Mouse (Mus musculus): ENCODE data around the gene Topaz1. TPM values are rescaled to one million over a fixed set of nuclear protein-coding genes. Genes with fewer than 3 reads are reported as not detected.

Topaz1 gene
- polyA plus RNA-seq, 1 experiment from 2014 or later, result not detected

DNA sequence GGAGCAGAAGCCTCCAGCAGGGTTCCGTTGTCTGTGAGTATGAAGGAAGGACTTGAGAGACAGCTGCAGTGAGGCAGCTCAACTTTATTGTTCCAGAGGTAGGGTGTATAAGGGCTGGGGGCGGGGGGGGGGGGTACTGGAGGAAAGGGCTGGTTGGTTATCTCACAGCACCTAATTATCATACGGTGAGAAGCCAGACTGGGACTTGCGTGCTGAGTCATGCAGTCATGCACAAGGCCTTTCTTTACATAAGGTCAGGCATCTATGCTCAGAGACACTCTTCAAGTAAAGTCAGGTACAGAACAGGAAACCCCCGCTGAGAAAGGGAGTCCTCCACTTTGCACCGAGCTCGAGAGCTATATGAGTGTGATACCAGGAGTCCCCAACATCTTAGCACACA lies 12.2 kb upstream of the Topaz1 start:
- ChIA-PET POLR2A (no interaction called here), CTCF (no interaction called here)
- in situ Hi-C loops (cut with MboI; ENCODE audit: low pct_unique_long_range_greater_than_20kb), result loop anchor here (5.0 to 25.0 kb wide), 4 partner anchors 222 to 527 kb away; partner anchors contain the start of gene Tmem158
- ATAC-seq (no peak), DNase-seq (ENCODE audit: low read depth, low spot score) (no peak)
- peaks cover 23% of the 10 kb centered on the region for H3K27me3 ChIP-seq
- TF ChIP-seq CTCF (IDR thresholded peaks at IDR 0.05), result no peak

DNA sequence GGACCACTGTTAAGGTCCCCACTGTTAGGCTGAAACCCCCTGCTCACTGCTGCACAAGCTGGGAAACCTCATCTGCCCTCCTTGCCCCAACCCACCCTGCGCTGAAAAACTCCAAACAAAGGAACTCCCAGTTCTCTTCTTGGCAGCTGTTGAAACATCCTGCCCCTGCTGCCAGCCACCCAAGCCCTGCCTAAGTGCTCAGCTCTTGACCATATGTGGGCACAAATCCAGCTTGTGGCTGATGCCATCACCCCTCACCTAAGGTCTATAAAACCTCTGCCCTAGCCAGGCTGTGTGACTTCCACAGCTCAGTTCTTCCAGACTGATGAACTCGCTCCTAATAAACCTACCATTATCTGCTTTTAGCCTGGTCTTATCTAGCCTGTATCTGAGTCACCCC lies 11.1 kb upstream of the Topaz1 start:
- peaks cover 25% of the 10 kb centered on the region for H3K27me3 ChIP-seq
- ATAC-seq (no peak), DNase-seq (ENCODE audit: low read depth, low spot score) (no peak)
- no peak for TF ChIP-seq CTCF (IDR thresholded peaks at IDR 0.05)
- ChIA-PET CTCF (interaction anchor here (1.3 to 2.8 kb wide), 4 partner anchors 8 to 260 kb away, joined by 3 to 11 read pairs (median 4); no protein-coding TSS in a partner anchor), POLR2A (no interaction called here)
- in situ Hi-C loops (cut with MboI; ENCODE audit: low pct_unique_long_range_greater_than_20kb), result loop anchor here (5.0 to 25.0 kb wide), 3 partner anchors 221 to 526 kb away; partner anchors contain the start of gene Tmem158

DNA sequence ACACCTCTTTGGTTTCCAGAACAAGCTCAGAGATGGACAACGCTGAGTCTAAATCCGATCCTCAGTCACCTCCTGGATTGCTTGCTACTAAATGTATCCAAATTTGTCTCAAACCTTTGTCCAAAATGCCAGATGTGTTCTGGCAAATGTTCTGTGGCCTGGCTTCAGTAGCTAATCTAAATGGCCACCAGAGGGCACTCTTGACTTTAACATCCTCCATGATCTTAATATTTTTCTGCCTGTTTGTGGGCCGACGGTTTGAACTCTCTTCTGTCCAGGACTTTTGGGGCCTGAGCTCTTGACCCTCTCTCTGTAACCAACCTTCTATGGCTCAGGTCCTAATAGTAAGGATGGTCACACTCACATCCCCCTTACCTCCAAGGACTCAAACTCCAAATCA lies 10.4 kb upstream of the Topaz1 start:
- ATAC-seq, result no peak

DNA sequence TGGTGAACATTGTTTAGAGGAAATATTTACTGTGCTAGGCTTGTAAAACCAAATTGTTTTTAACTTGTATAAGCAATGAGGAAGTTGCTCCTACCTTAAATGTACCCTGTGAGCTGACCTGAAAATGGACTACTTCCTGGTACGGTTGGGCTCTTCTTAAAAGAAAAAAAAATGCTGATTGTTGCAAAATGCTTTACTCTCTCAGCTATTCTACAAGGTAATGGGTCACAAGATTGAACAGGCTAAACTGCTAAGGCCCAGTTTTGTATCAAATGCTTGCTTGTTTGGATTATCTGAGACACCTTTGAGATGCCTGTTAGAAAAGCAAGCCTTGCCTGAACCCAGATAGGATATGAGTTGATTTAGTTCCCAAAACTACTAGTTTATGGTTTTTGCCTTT lies 1.3 kb upstream of the Topaz1 start:
- POLR2A ChIA-PET, result no interaction called here
- CTCF ChIA-PET, result no interaction called here
- H3K27me3 ChIP-seq, result peaks cover 88% of the 10 kb centered on the region
- DNase-seq (ENCODE audit: low read depth, low spot score) (no peak), ATAC-seq (no peak)
- TF ChIP-seq CTCF (IDR thresholded peaks at IDR 0.05), result no peak
- in situ Hi-C loops (cut with MboI; ENCODE audit: low pct_unique_long_range_greater_than_20kb), result loop anchor here (25.0 kb wide), 1 partner anchor 516 kb away; the partner anchor contains the start of gene Tmem158

More for the DNA sequence above, 10.4 kb upstream of the Topaz1 start:
- ChIA-PET POLR2A (no interaction called here), CTCF (interaction anchor here (1.3 to 2.8 kb wide), 6 partner anchors 9 to 261 kb away, joined by 3 to 11 read pairs (median 4); no protein-coding TSS in a partner anchor)
- in situ Hi-C loops (cut with MboI; ENCODE audit: low pct_unique_long_range_greater_than_20kb), result loop anchor here (5.0 to 25.0 kb wide), 3 partner anchors 221 to 526 kb away; partner anchors contain the start of gene Tmem158
- peak; percentile 78 for TF ChIP-seq CTCF (IDR thresholded peaks at IDR 0.05)
- DNase-seq (ENCODE audit: low read depth, low spot score), result no peak
- H3K27me3 ChIP-seq, result peaks cover 25% of the 10 kb centered on the region

DNA sequence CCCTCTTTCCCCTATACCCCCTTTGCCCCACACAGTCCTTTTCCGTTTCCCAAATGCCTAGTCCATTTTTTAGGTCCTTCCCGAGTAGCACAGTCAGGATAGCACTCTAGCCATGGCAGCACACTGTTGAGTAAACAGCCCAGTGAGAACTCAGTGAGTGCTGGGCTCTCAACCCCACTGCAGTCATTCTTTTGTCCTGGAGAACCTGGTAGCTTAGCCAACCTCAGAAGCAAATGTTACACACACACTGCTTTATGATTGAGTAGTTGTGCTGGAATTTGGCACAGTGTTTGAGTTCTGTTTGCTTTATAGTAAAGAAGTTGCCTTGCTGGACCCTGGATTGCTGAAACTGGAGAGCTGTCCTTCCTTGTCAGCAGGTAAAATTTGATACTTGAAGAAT lies 10.5 kb downstream of the Topaz1 start:
- POLR2A ChIA-PET, result no interaction called here
- CTCF ChIA-PET, result no interaction called here
- peaks cover 15% of the 10 kb centered on the region for H3K27me3 ChIP-seq
- TF ChIP-seq CTCF (IDR thresholded peaks at IDR 0.05), result no peak
- in situ Hi-C loops (cut with MboI; ENCODE audit: low pct_unique_long_range_greater_than_20kb), result no loop called here
- DNase-seq (ENCODE audit: low read depth, low spot score) (no peak), ATAC-seq (no peak)

DNA sequence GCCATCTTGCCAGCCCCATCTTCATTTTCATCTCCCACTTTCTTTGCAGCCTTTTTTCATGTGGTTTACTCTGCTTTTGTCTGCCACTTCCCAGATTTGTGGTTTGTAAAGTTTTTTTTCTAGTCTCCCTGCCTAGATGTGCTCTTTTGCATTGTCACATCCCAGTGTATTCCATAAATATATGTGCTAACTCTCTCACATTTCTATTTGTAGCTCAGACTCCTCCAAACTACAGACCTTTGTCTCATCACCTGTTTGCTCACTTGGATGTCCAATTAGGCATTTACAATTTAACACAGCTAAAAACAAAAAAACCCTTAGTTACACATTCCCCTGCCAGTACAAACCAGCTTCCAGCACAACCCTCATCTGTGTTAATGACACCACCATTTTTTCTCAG lies 13.0 kb downstream of the Topaz1 start:
- ATAC-seq (no peak), DNase-seq (ENCODE audit: low read depth, low spot score) (no peak)
- ChIA-PET CTCF (no interaction called here), POLR2A (interaction anchor here (0.5 to 0.7 kb wide), 2 partner anchors 12 to 253 kb away, joined by 3 read pairs; no protein-coding TSS in a partner anchor)
- in situ Hi-C loops (cut with MboI; ENCODE audit: low pct_unique_long_range_greater_than_20kb), result no loop called here
- TF ChIP-seq CTCF (IDR thresholded peaks at IDR 0.05), result no peak
- H3K27me3 ChIP-seq, result peaks cover 4% of the 10 kb centered on the region

DNA sequence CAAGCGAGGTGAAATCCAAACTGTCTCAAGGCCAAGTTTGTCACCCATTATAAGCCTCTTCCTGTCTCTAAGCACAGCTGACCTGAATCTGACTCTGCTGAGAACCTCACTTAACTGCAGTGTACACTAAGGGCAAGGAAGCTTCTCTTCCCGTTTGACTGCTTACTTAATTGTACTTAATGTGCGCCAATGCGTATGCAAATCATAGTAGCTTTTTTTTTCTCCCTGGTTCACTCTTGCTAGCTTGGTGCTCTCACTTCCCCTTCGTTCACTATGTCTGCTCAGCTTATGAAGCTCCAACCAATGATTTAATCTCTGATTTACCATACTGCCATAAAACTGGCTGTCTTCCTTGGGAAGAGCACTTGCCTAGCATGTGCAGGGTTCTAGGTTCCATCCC lies 38.1 kb downstream of the Topaz1 start:
- POLR2A ChIA-PET, result no interaction called here
- in situ Hi-C loops (cut with MboI; ENCODE audit: low pct_unique_long_range_greater_than_20kb), result no loop called here
- CTCF ChIA-PET, result no interaction called here
- ATAC-seq, result no peak
- no peak for TF ChIP-seq CTCF (IDR thresholded peaks at IDR 0.05)
- no peak for DNase-seq (ENCODE audit: low read depth, low spot score)
- peaks cover 81% of the 10 kb centered on the region for H3K27me3 ChIP-seq

DNA sequence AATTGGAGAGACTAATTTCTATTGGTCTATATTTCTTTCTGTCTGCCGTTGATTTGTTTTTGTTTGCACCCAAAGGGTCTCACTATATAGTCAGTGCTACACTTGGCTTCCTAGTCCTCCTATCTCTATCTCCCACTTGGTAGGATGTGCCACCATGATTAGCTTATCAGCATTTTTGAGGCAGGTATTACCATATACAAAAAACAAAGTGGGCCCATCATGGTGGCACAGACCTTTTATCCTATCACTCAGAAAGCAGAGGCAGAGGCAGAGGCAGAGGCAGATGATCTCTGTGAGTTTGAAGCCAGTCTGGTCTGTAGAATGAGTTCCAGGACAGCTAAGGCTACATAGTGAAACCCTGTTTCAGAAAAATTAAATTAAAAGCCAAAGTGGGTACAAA lies 39.4 kb downstream of the Topaz1 start:
- ChIA-PET POLR2A (no interaction called here), CTCF (no interaction called here)
- no peak for TF ChIP-seq CTCF (IDR thresholded peaks at IDR 0.05)
- peaks cover 83% of the 10 kb centered on the region for H3K27me3 ChIP-seq
- in situ Hi-C loops (cut with MboI; ENCODE audit: low pct_unique_long_range_greater_than_20kb), result no loop called here
- ATAC-seq (no peak), DNase-seq (ENCODE audit: low read depth, low spot score) (no peak)

DNA sequence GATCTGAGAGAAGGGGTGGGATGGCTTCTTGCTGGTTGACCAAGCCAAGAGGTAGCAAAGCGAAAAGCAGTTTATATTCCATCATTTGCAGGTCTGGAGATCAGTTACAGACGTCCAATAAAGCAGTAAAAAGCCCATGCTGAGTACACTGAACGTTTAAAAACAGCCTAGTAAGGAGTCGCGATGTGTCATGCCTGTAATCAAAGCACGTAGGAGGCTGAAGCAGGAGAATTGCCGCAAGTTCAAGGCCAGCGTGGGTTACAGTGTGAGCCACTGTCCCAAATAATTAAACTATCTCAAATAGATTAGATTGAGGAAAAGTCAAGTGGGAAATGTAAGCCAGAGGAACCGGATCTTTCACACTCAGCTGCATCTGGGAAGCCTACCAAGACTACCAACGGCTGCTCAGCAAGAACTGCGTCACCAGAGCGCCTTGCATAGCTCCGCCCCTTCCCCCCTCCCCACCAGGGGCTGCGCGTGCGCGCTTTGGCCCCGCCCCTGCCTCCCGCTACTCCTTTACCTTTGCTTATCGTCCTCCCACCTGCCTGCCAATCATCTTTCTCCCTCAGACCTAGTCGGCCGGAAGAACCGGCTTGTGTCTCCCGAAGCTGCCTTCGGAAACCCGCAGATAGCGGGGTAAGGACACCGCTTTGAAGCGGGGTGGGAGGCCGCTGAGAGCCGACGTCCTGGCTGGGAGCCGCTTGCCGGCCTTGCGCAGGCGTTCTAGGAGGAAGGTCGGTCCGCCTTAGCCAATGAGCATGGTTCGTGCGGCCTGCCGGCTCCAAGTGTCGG lies 58.1 kb downstream of the Topaz1 start, which contains the start of gene Tcaim:
TSS of gene Tcaim (plus strand) at position 487 of the 792 bp plus-strand sequence.
- in situ Hi-C loops (cut with MboI; ENCODE audit: low pct_unique_long_range_greater_than_20kb), result no loop called here

DNA sequence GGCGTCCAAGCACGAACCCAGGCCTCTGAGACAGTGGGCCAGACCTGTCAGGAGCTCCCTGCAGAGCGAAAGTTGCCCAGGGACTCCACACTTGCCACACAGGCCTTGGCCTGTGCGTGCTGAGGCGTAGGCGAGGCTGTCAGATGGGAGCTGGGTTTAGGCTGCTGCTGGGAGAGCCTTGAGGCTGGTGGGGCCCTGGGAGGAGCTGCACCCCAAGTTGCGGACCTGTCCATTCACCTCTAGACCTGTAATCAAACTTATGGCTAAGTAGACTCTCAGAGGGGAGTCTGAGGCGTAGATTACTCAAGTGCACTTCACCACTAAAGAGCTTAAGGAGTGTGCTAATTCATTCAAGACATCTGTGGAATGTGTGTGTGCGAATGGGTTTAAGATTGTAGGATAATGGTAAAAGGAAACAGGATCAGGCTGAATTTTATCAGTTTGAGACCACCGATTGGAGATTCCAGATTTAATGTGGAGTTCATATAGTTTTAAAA lies 58.7 kb downstream of the Topaz1 start:
- no peak for TF ChIP-seq CTCF (IDR thresholded peaks at IDR 0.05)
- in situ Hi-C loops (cut with MboI; ENCODE audit: low pct_unique_long_range_greater_than_20kb), result no loop called here
- POLR2A ChIA-PET, result interaction anchor here (0.5 to 1.4 kb wide), 3 partner anchors 10 to 201 kb away, joined by 3 to 5 read pairs (median 3); no protein-coding TSS in a partner anchor
- ATAC-seq, result peak; percentile 65
- CTCF ChIA-PET, result no interaction called here
- DNase-seq (ENCODE audit: low read depth, low spot score), result no peak
- peaks cover 15% of the 10 kb centered on the region for H3K27me3 ChIP-seq

More for the DNA sequence above, 58.1 kb downstream of the Topaz1 start, which contains the start of gene Tcaim:
- ATAC-seq, result peak; percentile 96
- ChIA-PET CTCF (no interaction called here), POLR2A (interaction anchor here (1.4 kb wide), 1 partner anchor 11 kb away, joined by 5 read pairs; no protein-coding TSS in a partner anchor)
- no peak for TF ChIP-seq CTCF (IDR thresholded peaks at IDR 0.05)
- H3K27me3 ChIP-seq, result peaks cover 20% of the 10 kb centered on the region
- DNase-seq (ENCODE audit: low read depth, low spot score), result peak; percentile 39

DNA sequence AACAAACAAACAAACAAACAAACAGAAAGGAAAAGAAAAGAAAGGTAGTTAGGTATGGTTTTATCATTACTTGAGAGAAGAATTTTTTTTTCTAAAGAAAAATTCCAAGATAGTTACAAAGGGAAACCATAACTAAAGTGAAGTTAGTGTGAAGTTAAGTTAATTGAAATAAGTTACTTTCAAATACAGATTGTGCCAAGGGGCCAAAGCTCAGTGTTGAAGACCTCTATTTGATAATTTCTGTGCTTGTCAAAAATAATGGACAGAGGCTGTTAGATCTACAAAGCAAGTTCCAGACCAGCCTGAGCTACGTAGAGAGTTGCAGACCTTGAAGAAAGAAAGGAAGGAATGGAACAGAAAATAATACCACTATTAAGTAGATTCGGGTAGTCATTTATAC lies 60.0 kb downstream of the Topaz1 start:
- ChIA-PET CTCF (no interaction called here), POLR2A (no interaction called here)
- DNase-seq (ENCODE audit: low read depth, low spot score) (no peak), ATAC-seq (no peak)
- in situ Hi-C loops (cut with MboI; ENCODE audit: low pct_unique_long_range_greater_than_20kb), result no loop called here
- TF ChIP-seq CTCF (IDR thresholded peaks at IDR 0.05), result no peak
- H3K27me3 ChIP-seq, result peaks cover 3% of the 10 kb centered on the region

Data from Patski (cell line).